Mouse (Mus musculus) heart, postnatal 10 days (tissue): ENCODE data around the gene Pgp. TPM values are rescaled to one million over a fixed set of nuclear protein-coding genes. Genes with fewer than 3 reads are reported as not detected.

Experiments used
- DNase-seq, 2 experiments: peaks; one replicate each; pipeline ENCODE4 v3.0.0; 2021
- intact Hi-C: fragments of 180-260 bp; cut with DNase I; formaldehyde crosslinking; loops from one replicate; pipeline ENCODE4 v1.15.1; 2025
- total RNA-seq, 2 experiments: library from RNA; stranded (reverse); gene quantifications; 2 replicates each; pipeline ENCODE4 v1.2.3; 2021

Gene Pgp
- total RNA-seq, 2 experiments from 2014 or later, result 38.5 to 39.9 TPM

DNA sequence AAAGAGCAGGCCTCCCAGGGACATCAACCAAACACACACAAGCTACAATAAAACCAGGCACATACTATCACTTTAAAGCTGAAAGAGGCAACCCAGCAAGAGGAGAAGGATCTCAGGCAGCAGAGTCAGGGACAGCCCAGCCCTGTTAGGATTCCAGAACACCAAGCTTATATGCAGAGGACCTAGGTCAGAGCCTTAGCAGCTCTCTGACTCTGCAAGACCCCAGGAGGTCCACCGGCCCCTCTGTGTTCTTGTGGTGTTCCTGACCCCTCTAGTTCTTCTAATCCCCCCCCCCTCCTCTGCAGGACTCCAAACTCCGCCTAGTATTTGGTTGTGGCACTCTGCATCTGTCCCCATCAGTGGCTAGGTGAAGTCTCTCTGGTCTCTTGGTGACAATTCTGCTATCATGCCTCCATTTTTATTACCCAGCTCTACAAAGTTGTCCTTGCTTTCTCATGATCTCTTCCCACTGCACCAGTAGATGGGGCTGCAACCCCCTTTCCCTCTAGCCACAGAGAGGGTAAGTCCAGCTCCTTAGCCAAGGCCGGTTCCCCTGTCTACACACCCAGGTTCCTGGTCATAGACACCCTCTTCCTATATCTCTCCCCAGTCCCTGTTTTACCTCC is 10.1 kb downstream of the Pgp start:
- intact Hi-C loops, result loop anchor here (5.0 kb wide), 1 partner anchor 47 kb away; the partner anchor contains the start of gene Traf7
- DNase-seq, result no peak

DNA sequence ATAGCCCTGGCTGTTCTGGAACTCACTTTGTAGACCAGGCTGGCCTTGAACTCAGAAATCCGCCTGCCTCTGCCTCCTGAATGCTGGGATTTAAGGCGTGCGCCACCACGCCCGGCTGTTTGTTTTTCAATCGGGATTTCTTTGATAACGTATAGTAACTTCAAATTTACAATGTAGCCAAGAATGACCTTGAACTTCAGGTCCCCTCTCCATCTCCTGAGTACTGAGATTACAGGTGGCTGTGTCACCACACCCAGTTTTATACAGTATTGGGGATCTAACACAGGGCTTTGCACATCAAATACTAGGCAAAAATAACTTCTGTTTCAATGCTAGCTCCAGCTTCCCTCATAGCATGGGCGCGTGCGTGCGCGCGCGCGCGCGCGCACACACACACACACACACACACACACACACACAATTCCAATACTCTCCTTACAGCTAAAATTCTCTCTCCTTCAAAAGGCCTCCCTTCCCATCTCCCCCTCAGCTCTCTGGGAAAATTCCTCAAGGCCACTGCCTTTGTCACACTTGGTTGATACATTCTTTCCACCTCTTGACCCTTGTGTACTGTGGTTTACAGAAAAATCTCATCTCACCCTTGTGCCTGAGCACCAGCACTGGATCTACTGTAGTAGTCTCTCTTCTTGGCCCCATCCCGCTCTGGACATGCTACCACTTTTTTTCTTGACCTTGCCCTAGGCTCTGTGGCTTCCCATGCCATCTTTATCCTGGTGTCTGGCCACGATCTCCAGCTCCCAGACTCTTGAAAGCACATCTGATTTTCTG is 11.0 kb downstream of the Pgp start:
- intact Hi-C loops, result loop anchor here (5.0 kb wide), 1 partner anchor 46 kb away; the partner anchor contains the start of gene Traf7

DNA sequence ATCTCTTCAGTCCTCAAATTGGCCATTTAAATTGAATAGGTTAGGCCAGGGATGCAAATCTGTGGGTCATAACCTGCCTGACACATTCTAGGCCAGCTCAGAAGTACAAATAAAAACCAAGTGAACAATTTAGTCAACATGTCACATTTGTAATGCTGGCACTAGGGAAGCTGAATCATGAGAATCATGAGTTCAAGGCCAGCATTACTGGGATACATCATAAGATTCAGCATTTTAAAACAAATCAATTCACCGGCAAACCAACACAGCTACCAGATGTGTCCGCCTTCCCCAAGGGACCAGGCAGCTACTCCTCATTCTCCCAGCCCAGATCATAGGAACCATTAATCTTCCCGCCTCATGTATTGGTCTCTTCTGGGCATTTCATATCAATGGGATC is 13.3 kb downstream of the Pgp start:
- DNase-seq, result no peak
- intact Hi-C loops, result loop anchor here (5.0 kb wide), 1 partner anchor 44 kb away; the partner anchor contains the start of gene Traf7

More for the DNA sequence above, 11.0 kb downstream of the Pgp start:
- no peak for DNase-seq

DNA sequence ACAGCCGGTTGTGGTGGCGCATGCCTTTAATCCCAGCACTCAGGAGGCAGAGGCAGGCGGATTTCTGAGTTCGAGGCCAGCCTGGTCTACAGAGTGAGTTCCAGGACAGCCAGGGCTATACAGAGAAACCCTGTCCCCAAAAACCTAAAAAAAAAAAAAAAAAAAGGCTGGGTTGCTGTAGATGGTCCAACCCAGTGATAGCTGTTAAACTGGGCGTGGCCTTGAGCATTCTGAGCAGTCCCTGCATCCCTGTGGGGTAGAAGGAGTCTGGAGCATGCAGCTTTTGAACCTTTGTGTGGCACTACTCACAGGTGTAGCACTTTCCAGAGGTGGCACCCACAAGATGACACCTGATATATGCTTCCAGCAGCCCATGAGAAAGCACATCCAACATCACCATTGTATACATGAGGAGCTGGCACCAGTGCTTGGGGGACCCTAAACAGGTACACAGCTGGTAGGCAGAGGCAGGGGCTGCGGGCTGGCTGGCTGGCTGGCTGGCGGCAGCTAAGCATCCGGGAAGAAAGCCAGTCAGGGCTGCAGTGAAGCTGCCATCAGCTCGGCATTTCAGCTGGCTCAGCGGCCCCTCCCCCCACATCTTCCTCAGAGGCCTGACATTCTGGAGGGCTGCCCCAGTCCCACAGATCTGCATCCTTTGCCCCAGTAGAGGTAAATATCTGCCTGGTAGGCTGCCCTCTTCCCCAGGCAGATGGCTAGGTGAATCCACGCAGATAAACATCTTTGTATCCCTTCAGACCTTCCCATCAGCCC is 15.1 kb downstream of the Pgp start:
- DNase-seq, result peak; percentile 38 to 48
- intact Hi-C loops, result no loop called here

DNA sequence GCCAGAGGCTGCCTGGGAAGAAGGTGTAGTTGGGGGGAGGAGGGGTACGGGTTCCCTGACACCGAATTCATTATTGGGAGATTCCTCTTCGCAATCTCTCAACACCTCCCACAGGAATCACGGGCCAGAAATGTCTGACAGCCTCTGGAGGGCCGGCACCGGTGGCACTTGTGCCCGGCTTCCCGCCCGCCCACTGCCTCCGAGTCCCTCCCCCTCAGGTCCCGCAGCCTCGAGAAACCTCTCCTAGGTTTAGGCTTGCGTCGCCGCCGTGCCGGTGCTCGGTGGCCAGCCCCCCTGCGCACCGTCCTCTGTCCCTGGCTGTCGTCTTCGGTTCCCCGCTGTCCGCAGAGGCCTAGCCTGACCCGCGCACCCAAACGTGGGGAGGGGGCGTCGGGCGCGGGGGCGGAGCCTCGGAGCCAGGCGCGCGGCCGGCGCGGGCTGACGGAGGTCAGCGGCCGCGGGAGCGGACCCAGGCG is 18.0 kb downstream of the Pgp start, which contains the start of gene Caskin1:
Gene Caskin1 (plus strand): TSS at position 416 of the 476 bp plus-strand sequence.
- no peak for DNase-seq
- intact Hi-C loops, result no loop called here

DNA sequence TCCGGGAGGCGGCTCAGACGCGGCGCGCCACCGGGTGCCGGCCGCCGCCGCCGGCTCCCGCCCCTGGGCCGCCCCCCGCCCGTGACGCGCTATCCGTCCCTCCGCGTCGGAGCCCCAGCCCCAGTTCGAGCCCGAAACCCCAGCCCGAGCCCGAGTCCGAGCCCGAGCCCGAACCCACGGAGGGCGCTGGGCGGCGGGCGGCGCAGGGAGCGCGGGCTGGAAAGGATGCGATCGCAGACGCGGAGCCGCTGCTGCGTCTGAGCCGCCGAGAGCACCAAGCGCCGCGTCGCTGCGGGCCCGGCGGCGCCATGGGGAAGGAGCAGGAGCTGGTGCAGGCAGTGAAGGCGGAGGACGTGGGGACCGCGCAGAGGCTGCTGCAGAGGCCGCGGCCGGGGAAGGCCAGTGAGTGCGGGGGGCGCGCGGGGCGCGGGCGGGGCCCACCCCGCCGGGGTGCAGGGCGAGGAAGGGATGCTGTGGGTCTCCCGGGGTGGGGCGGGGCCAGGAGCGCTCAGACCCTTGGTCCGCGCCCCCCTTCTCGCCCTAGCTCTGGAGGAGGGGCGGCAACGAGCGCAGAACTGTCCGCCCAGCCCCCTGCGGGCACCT is 18.6 kb downstream of the Pgp start:
- DNase-seq, result peak; percentile 40 to 45
- intact Hi-C loops, result no loop called here

DNA sequence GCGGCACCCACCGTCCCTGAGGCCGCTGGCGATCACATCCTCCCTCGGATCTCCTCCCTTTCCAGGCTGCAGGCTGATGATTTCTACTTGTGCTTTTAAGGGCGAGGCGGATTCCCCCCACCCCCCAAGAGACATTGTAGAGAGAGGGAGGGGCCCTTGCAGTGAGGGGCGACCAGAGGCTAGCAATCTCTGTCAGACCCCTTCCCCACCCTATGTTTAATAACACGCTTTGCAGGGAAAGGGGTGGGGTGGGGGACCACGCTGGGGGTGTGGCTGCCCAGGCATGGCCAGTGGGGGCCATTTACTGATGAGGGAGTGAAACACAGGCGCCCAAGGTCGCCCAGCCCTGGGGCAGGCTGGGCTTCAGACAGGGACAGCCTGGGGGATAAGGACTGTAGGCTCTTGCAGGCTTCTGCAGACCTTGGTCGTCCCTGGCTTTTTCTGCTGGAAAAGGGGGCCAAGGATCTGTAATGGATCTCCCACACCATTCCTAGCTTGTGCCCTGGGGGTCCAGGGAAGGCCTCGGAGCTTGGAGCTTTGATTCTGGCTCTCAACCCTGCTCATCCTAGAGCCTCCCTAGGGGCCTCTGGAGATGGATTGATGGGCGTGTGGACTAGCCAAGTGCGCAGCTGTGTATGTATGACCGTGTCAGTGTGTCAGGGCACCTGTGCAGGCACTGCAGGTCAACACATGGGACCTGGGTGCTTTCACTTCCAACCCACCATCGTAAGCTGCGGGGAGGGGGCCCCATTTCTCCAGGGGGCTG is 19.3 kb downstream of the Pgp start:
- no peak for DNase-seq
- intact Hi-C loops, result no loop called here

DNA sequence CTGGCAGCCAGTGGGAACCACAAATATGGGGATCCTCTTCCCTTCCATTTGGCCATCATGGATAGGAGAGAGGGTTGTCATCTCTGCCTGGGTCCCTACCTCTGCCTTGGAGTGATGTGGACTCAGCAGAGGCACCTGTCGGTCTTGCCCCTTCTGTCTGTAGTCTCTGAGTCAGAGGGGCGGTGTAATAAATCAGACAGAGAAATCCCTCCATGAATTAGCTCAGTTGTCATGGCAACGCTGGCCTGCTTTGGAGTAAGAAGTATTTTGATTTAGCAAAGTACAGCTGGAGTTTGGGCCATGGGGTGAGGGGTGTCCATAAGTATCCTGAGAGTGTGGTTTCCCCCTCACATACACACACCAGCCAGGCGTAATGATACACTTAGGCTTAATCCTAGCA is 20.2 kb downstream of the Pgp start:
- intact Hi-C loops, result no loop called here
- DNase-seq, result no peak

DNA sequence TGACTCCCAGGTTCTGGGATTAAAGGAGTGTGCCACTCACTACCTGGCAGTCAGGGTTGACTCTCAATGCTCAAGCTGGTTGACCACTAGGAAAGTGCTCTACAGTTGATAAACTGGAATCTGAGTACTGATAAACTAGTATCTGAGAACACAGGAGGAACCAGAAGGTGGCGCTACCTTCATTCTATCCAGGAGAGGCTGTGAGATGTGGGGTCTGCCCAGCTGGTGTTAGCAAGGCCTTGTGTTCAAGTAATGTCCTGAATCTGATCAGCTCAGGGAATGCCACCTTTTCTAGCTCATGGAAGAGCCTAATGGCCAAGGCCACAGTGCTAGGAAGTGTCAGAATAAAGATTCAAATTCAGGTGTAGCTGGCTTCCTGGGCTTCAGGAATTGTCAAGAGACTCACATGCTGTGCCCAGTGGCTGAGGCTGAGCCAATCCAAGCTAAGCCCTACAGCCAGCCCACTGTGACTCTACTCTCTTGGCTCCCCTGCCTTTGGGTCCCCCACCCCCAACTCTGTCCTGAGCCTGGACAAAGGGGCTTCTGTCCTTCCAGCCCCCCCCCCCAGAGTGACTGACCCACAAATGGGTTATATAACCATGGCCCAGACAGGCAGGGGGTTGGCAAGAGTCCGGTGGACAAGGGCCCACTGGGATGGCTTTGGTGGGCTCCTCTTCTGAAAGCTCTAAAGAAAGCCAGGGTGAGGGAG is 24.6 kb downstream of the Pgp start:
- DNase-seq, result peak; percentile 59 to 77
- intact Hi-C loops, result loop anchor here (2.0 kb wide), 2 partner anchors 18 to 44 kb away; no protein-coding TSS in a partner anchor

DNA sequence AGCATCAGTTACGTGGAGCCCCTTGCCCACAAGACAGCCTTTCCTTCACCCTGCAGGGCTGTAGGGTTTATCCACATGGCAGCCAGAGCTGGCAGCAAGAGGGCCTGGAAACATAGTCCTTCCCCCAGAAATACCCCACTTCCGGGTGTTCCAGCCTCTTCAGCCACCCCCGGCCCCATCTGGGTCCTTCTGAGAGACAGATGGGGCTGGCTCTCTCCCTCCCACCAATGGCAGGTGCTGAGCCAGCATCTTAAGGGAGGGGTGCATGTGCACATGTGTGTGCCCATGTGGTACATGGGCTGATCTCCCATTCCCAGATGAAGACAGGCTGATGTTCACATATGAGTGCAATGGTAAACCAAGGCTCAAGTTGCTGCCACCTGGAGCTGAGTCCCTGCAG is 25.3 kb downstream of the Pgp start:
- intact Hi-C loops, result loop anchor here (2.0 kb wide), 2 partner anchors 17 to 43 kb away; no protein-coding TSS in a partner anchor
- no peak for DNase-seq

DNA sequence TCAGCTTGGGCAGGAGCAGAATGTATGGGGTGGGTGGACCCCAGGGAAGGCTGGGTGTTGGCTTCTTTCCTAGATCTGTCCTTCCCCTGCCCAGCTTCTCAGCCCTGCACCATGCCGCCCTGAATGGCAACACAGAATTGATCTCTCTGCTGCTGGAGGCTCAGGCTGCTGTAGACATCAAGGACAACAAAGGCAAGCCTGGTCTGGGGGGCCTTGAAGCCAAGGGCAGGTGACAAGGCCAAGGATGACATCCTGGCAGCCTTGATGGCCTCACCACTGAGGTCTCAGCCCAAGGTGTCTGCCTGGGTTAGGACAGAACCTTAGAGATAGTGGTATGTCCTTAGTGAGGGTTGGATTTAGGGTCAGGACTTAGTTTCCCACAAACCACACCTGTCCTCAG is 25.8 kb downstream of the Pgp start:
- intact Hi-C loops, result no loop called here

DNA sequence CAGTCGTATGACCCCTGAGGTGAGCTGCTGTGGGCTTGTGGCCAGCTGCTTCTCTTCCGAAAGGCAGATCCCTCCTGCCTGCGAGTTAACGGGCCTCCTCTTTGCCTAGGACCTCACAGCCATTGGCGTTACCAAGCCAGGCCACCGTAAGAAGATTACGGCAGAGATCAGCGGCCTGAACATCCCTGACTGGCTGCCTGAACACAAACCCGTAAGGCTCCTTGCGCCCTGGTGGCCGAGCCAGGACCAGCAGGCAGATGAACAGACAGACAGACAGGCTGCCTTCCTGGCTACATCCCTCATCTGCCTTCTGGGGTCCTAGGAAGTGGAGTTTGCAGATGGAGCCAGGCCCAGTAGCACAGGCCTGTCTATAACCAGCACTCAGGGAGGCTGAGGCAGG is 32.0 kb downstream of the Pgp start:
- intact Hi-C loops, result no loop called here
- no peak for DNase-seq

More for the DNA sequence above, 25.8 kb downstream of the Pgp start:
- no peak for DNase-seq

DNA sequence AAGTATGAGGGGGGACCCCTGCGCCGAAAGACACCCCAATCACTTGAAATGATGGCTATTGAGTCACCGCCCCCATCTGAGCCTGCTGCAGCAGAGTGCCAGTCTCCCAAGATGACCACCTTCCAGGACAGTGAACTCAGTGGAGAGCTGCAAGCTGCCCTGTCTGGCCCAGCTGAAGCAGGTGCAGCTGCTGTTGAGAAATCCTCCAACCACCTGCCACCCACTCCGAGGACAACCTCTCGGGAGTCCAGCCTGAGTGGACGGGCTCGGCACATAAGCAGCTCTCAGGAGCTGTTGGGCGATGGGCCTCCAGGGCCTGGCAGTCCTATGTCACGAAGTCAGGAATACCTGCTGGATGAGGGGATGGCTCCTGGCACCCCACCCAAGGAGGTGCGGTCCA is 33.9 kb downstream of the Pgp start:
- intact Hi-C loops, result no loop called here
- no peak for DNase-seq

DNA sequence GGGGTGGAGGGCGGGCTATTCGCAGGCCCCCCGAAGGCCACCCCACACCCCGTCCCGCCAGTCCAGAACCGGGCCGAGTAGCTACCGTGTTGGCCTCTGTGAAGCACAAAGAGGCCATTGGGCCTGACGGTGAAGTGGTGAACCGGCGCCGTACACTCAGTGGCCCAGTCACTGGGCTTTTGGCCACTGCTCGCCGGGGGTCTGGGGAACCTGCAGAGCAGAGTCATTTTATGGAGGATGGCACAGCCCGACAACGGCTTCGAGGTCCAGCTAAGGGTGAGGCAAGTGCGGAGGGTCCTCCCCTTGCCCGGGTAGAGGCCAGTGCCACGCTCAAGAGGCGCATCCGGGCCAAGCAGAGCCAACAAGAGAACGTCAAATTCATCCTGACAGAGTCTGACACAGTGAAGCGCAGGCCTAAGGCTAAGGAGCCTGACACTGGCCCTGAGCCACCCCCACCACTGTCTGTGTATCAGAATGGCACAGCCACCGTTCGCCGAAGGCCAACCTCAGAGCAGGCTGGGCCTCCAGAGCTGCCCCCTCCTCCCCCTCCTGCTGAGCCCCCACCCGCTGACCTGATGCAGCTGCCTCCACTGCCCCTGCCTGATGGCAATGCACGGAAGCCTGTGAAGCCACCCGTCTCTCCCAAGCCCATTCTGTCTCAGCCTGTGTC is 35.2 kb downstream of the Pgp start:
- no peak for DNase-seq
- intact Hi-C loops, result no loop called here

DNA sequence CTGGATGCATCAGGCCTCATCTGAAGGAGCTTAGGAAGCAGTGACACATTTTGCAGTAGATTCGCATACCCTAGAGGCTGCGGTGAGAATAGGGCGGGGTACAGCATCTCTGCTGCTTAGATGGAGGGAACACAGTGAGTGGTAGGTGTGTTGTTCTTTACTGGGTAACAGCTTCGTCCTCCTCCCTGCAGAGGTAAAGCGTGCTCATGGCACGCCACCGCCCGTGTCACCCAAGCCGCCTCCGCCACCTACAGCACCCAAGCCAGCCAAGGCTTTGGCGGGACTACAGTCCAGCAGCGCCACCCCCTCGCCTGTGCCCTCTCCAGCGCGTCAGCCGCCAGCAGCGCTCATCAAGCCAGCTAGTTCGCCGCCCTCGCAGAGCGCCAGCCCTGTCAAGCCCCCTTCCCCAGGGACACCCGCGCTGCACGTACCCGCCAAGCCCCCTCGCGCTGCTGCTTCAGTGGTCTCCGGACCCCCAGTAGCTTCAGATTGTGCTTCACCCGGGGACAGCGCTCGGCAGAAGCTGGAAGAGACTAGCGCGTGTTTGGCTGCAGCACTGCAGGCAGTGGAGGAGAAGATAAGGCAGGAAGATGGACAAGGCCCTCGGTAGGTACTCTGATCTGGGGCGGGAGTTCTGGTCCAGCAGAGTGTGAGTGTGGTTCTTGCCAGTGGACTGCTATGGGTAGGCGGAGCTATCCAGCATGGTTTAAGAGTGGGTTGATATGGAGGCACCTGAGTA is 36.3 kb downstream of the Pgp start:
- DNase-seq, result peak; percentile 34 to 36
- intact Hi-C loops, result no loop called here

DNA sequence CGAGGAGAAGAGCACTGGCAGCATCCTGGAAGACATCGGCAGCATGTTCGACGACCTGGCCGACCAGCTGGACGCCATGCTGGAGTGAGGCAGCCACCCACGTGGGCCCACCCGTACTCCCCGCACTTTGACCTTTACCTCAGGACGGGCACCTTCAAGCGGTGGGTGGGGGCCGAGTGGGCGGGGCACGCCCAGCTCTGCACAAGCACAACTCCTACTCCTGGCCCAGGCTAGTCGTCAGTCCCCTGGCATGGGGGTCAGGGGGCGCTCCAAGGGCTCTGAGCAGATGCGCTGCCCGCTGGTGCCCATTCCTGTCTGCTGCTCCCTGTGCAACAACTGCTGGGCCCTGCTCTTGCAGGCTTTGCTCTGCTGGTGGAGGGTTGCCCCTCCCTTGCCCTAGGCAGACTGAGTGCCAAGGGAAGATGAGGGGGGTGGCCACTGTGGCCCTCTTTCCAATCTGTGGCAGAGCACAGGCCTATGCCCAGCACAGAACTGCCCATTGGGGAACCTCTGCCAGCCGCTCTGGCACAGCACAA is 37.0 kb downstream of the Pgp start:
- intact Hi-C loops, result no loop called here
- DNase-seq, result no peak

DNA sequence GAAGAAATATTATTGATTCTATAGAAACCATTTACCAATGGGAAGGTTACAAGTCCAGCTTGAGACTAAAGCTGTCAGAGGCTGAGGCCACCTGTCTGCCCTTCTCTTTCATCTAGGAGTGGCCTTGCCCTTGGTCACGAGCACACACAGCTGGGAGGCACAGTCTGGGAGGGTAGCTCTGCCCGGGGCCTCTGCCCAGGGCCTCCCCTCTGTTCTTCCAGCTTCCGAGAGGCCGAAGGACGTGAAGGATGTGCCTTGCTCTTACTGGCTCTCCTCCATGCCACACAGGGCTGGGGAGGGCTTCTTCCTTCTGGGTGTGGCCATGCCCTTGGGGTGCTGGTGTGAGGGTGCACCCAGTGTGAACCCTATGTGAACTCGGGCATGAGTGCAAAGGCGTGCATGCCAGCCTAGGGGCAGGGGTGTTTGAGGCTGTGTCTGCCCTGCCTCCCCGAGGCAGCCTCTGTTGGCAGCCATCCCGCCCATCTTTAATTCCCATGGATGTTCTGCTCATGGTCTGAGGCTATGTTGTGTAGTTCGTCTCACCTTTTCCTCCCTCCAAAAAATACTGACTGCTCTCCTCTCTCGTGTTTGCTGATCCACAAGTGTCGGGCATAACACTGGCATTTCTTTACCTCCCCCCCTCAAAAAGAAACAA is 37.7 kb downstream of the Pgp start:
- no peak for DNase-seq
- intact Hi-C loops, result no loop called here
